Mouse (Mus musculus) G1E (cell line): ENCODE data around the gene Ncf4.

ENCODE experiments used
- CTCF ChIP-seq: IDR thresholded peaks from 2 replicates; pipeline ENCODE4 v1.5.1; 2012; ENCODE audit warnings: low read depth, low read length, inconsistent platforms, mixed read lengths
- GATA1 ChIP-seq: IDR thresholded peaks from 2 replicates; pipeline ENCODE4 v1.6.1; 2012; ENCODE audit warnings: borderline replicate concordance, low read length, inconsistent platforms, mixed read lengths
- POLR2AphosphoS5 ChIP-seq: IDR thresholded peaks from 2 replicates; pipeline ENCODE4 v1.6.1; 2012; ENCODE audit warnings: low read depth, low read length, inconsistent platforms; ENCODE audit not compliant: insufficient replicate concordance
- TAL1 ChIP-seq: conservative IDR thresholded peaks from 2 replicates; pipeline ENCODE4 v1.6.1; 2012; ENCODE audit warnings: low read depth, low read length, inconsistent platforms, mixed read lengths

GRCm38 (mm10) chr15:78227816-78228215 lies 16.8 kb upstream of the Ncf4 start:
- TF ChIP-seq GATA1: no peak
- no peak for TF ChIP-seq CTCF
- TF ChIP-seq TAL1: no peak
- TF ChIP-seq POLR2AphosphoS5: no peak
